Mouse (Mus musculus): Measurements from ENCODE around the gene Sh3d21.

Gene Sh3d21

DNA sequence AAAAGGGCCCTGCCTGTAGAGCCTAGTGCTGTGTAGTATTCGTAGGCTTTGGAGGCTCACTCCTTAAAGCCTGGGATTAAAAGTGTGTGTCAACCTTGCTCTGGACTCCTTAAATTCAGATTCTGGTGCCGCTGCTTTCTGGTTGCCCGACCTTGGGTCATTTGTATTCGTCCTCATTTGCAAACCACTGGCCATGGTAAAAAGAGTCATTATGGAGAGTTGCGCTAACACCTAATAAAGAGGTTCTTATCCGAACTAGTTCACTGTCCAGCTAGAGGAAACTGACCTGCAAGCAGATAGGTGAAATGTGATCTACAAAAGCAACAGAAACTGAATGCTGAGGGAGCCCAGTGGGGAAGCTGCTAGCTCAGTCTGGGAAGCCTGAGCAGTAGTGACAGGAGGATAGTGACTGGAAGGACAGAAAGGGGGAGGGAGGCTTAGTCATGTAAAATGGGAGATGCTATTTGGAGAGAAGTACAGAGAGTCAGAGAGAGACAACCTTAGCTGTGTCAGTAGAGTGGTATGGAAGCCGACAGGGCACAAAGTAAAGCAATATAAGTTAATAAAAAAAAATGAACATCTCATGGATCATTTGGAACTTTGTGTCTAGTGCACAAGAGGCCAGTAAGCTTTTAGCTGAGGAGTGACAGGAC lies 58.0 kb downstream of the Sh3d21 start:
- DNase-seq: no peak

DNA sequence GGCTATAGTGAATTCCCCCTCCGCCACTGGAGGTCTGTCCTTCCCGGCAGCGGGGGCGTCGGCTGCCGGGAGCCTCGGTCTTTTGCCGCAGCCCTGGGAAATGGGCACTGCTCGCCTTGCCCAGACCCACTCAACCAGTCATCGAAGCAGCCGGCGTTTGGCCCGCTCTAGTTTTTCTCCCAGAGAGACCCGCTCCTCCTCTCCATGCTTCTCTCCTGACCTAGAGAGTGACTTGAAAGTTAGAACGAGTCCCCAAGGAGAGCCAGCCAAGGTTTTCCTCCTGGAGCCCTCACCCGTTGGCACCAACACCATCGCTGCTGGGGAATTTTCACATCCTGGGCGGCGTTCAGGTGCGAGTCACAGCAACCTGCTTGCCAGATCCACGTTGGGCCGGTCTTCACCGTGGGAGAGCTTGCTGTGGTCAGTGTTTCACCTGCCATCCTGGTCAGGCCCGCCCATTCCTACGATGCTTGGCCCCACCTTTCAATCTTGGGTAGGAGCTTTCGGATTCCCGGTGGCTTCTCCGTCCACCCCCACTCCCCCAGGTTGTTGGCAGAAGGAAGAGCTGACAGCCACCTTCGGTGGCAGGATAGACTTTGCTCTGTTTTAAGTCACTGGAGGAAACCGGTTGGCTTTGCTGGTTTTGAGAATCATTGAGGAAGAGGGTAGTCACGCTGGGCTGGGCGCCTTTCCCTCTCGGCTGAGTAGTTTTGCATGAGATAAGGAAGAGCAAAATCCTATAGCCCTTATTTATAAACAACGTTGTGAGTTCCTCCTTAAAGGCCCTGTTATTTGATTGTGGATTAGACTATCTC lies 58.8 kb downstream of the Sh3d21 start:
- DNase-seq: peak; percentile 86

DNA sequence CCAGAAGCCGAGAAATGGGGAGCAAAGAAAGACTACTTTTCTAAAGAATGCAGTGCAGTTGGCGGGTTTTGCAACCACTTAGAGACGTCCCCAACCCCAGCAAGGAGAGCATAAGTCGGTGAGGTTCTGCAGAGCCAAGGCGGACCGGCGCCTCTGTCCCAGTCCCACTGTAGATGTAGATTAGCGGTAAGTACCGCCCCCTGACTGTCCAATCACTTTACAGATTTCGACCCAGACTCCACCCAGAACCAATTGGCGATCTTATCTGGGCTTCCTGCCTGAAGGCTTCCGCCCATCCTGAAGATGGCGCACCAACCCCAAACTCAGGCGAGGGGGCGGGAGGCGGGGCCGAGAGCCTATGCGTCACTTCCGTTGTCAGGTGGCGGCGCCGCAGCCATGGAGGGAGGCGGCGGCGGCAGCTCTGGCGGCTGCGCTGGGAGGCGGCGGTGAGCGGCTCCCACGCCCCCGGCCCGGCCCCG lies 59.7 kb downstream of the Sh3d21 start, which contains the start of gene Stk40:
Gene Stk40, plus strand, starts transcription at position 368 of the 479 bp plus-strand sequence.
- DNase-seq: peak; percentile 97

DNA sequence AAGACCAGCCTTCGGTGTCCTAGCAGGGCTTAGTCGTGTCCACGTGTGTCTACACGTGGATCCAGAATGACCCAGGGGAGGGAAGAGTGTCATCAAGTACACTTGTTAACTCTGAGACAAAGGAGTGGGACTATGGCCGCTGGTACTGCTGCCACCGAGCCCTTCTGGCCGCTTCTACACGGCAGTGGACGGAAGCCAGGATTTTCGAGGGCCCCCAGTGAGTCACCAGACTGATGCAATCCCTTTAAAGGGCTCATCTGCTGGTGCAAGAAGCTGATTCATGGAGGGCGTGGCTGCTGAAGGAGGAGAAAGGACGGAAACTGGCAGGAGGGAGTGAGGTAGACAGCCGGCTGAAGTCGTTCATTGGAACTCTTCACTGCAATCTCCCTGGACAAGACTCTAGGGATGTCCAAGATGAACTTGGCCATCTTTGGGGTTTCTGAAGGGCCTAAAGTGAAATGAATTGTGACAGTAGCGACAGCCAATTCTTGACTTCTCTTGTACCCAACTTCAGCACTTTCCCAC lies 60.2 kb downstream of the Sh3d21 start:
- peak; percentile 88 for DNase-seq

DNA sequence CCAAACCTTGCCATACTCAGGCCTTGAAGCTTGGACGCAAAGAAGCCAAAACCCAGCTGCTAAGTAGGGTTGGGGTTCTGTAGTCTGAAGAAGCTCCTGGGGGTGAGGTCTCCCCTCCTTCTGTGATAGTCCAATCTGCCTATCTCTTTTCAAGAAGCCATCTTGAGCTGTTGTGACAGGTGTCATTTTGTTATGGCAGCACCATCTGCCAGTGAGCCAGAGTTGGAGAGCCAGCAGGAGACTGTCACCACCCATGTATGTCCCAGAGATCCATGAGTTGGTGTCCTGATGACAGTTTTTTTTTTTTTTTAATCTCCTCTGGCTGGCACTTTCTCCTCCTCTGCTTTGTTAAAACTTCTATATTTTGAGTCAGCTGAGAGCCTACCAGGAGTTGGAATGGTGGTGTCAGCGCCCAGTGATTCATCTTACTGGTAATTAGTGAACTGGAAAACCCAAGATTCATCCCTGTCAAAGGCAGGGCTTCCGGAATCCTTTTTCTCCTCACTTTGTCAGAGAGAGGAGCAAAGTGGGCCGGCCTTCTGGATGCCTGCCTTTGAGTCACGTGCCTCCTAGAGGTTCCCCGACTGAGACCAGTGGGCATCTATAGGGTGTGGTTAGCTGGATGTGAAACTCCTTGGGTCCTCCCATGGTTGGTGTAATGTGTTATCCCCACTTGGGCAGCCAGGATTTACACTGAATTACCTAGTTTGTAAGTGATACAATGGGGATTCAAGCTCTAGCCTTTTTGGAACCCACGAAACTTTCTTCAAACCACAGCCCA lies 61.0 kb downstream of the Sh3d21 start:
- peak; percentile 62 for DNase-seq

DNA sequence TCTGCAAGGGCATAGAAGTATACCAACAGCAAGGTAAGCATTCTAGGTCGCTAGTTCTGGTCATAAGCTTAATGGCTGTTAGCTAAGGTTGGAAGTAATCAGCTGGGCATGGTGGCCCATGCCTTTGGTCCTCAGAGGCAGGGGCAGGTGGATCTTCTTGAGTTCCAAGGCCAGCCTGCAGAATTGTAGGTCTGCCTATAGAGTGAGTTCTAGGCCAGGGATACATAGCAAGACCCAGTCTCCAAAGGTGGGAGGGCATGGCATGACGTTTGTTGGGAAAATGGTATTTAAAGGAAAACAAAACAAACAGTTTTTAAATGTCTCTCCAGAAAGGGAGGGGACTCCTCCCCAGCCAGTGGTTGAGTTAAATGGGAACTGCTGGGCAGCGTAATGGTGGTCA lies 62.5 kb downstream of the Sh3d21 start:
- DNase-seq: no peak

All from cerebellum, adult 9-11 months (tissue).